Mouse (Mus musculus): Measurements from ENCODE around the gene Cript. TPM values are rescaled to one million over a fixed set of nuclear protein-coding genes. Genes with fewer than 3 reads are reported as not detected.
"Not testable (repeated sequence)": the region's sequence is repeated elsewhere in the genome, so short reads cannot be mapped to it uniquely, and the experiment has no call there.

The Cript gene
- total and polyA plus RNA-seq, 3 experiments, result 18.4 to 43.1 (median 34.8) TPM

DNA sequence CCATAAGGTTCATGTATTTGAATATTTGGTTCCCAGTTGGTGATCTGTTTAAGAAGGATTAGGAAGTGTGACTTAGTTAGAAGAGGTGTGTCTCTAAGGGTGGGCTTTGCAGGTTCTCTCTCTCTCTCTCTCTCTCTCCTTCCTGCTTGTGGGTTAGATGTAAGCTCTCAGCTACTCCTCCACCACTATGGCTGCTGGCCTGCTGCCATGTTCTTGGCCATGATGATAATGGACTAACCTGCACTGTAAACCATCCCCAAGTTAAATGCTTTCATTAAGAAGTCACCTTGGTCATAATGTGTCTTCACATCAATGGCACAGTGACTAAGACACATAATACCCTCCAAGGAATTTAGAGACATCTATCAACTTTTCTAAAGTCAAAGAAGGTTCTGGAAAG lies 48.1 kb downstream of the Cript start:
- in situ Hi-C loops (cut with MboI; ENCODE audit: low pct_ligation_motif_present, low pct_unique_long_range_greater_than_20kb, low sequenced_read_pairs) (no loop called here), dilution Hi-C loops (cut with MboI; ENCODE audit: extremely low pct_ligation_motif_present, extremely low pct_unique_long_range_greater_than_20kb, low sequenced_read_pairs) (no loop called here)
- no peaks in the 10 kb centered on the region for H3K4me1 ChIP-seq (ENCODE audit: control insufficient read depth in 1 of 2, insufficient read depth in 2 of 2)

DNA sequence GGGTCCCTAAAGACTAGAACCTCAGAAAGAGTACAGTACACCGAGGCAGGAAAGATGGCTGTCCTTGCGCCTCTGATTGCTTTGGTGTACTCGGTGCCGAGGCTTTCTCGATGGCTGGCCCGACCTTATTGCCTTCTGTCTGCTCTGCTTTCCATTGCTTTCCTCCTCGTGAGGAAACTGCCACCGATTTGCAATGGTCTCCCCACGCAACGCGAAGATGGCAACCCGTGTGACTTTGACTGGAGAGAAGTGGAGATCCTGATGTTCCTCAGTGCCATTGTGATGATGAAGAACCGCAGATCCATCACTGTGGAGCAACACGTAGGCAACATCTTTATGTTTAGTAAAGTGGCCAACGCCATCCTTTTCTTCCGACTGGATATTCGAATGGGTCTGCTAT lies 52.9 kb downstream of the Cript start:
- H3K79me2 ChIP-seq (replicated peaks; ENCODE audit: control insufficient read depth, extremely low read depth, insufficient read depth, poor library complexity, severe bottlenecking); H3K27me3 ChIP-seq (replicated peaks); H3K4me1 ChIP-seq (ENCODE audit: control insufficient read depth in 1 of 2, insufficient read depth in 2 of 2); H3K36me3 ChIP-seq (replicated peaks in 1 of 2; ENCODE audit: control insufficient read depth in 1 of 2, insufficient read depth in 1 of 2, low read length in 1 of 2); dilution Hi-C loops (cut with MboI; ENCODE audit: extremely low pct_ligation_motif_present, extremely low pct_unique_long_range_greater_than_20kb, low sequenced_read_pairs); H3K4me3 ChIP-seq (replicated peaks in 1 of 3; ENCODE audit: low read depth in 2 of 3, low read length in 2 of 3, poor library complexity in 1 of 3); H3K9me3 ChIP-seq (replicated peaks; ENCODE audit: low read length); H3K9ac ChIP-seq (ENCODE audit: insufficient read depth, low read depth); in situ Hi-C loops (cut with MboI; ENCODE audit: low pct_ligation_motif_present, low pct_unique_long_range_greater_than_20kb, low sequenced_read_pairs); H3K27ac ChIP-seq (ENCODE audit: insufficient read depth, low read depth); H3K4me2 ChIP-seq (ENCODE audit: insufficient read depth, low read depth, poor library complexity, severe bottlenecking); DNase-seq (ENCODE audit: extremely low read depth): not testable (repeated sequence)

More for the DNA sequence above, 48.1 kb downstream of the Cript start:
- H3K4me2 ChIP-seq (ENCODE audit: insufficient read depth, low read depth, poor library complexity, severe bottlenecking), result no peak overlapping the region
- H3K9ac ChIP-seq (ENCODE audit: insufficient read depth, low read depth), result no peak overlapping the region
- H3K79me2 ChIP-seq (replicated peaks; ENCODE audit: control insufficient read depth, extremely low read depth, insufficient read depth, poor library complexity, severe bottlenecking), result no peaks in the 10 kb centered on the region
- DNase-seq (ENCODE audit: extremely low read depth), result no peak
- peaks cover 4% of the 10 kb centered on the region for H3K27me3 ChIP-seq (replicated peaks)
- H3K36me3 ChIP-seq (replicated peaks in 1 of 2; ENCODE audit: control insufficient read depth in 1 of 2, insufficient read depth in 1 of 2, low read length in 1 of 2), result no peaks in the 10 kb centered on the region
- no peak for TF ChIP-seq CHD2 (IDR thresholded peaks at IDR 0.05; ENCODE audit: low read length)
- no peak for TF ChIP-seq MYC (IDR thresholded peaks at IDR 0.05; ENCODE audit: low read depth, low read length)
- no peak for TF ChIP-seq RCOR1 (conservative IDR thresholded peaks at IDR 0.05; ENCODE audit: low read depth, low read length)
- TF ChIP-seq PAX5 (IDR thresholded peaks at IDR 0.05; ENCODE audit: low read length), result no peak
- no peak for TF ChIP-seq ETS1 (conservative IDR thresholded peaks at IDR 0.05; ENCODE audit: low read depth, low read length)
- TF ChIP-seq NRF1 (IDR thresholded peaks at IDR 0.05; ENCODE audit: low read depth, low read length), result no peak
- TF ChIP-seq USF2 (conservative IDR thresholded peaks at IDR 0.05; ENCODE audit: low read depth, low read length), result no peak
- TF ChIP-seq MAZ (IDR thresholded peaks at IDR 0.05; ENCODE audit: low read depth, low read length), result no peak
- no peak for TF ChIP-seq ELF1 (IDR thresholded peaks at IDR 0.05; ENCODE audit: low read depth, low read length)
- TF ChIP-seq ZC3H11A (IDR thresholded peaks at IDR 0.05; ENCODE audit: low read depth, low read length), result no peak
- TF ChIP-seq ZMIZ1 (IDR thresholded peaks at IDR 0.05; ENCODE audit: low read depth, low read length), result no peak
- TF ChIP-seq E2F4 (IDR thresholded peaks at IDR 0.05; ENCODE audit: insufficient replicate concordance, low read depth, low read length), result no peak
- no peak for TF ChIP-seq RAD21 (IDR thresholded peaks at IDR 0.05; ENCODE audit: low read depth, low read length)
- TF ChIP-seq SIN3A (IDR thresholded peaks at IDR 0.05; ENCODE audit: low read length), result no peak
- TF ChIP-seq MEF2A (IDR thresholded peaks at IDR 0.05; ENCODE audit: borderline replicate concordance, low read depth, low read length), result no peak
- no peak for TF ChIP-seq USF1 (IDR thresholded peaks at IDR 0.05; ENCODE audit: low read depth, low read length)
- H3K9me3 ChIP-seq (replicated peaks; ENCODE audit: low read length), result peaks cover 2% of the 10 kb centered on the region
- H3K27ac ChIP-seq (ENCODE audit: insufficient read depth, low read depth), result no peak overlapping the region
- H3K4me3 ChIP-seq (replicated peaks in 1 of 3; ENCODE audit: low read depth in 2 of 3, low read length in 2 of 3, poor library complexity in 1 of 3), result no peak overlapping the region
